Mouse (Mus musculus) hindbrain, embryonic 13.5 days (tissue): Measurements from ENCODE around the gene Epop. TPM values are rescaled to one million over a fixed set of nuclear protein-coding genes. Genes with fewer than 3 reads are reported as not detected.

Source experiments
- ATAC-seq: fragments of 200-750 bp; cut with Nextera tagmentation; 2 replicates; pipeline ENCODE4 v1.8.0; 2017; ENCODE audit warnings: moderate TSS enrichment; ENCODE audit not compliant: low FRiP score
- H3K27ac ChIP-seq: fragments of 300-500 bp; sonication (generic); 2 replicates; pipeline ENCODE4 v1.5.1; 2015; ENCODE audit warnings: inconsistent platforms, mild to moderate bottlenecking, moderate library complexity
- H3K27me3 ChIP-seq: fragments of 300-500 bp; sonication (generic); 2 replicates; pipeline ENCODE4 v1.6.1; 2015; ENCODE audit warnings: mild to moderate bottlenecking, inconsistent platforms
- H3K36me3 ChIP-seq: fragments of 300-500 bp; sonication (generic); 2 replicates; pipeline ENCODE4 v1.6.1; 2015; ENCODE audit warnings: mild to moderate bottlenecking, inconsistent platforms
- H3K4me1 ChIP-seq: fragments of 300-500 bp; sonication (generic); replicated peaks from 2 replicates; pipeline ENCODE4 v1.6.1; 2015; ENCODE audit warnings: inconsistent platforms
- H3K4me2 ChIP-seq: fragments of 300-500 bp; sonication (generic); 2 replicates; pipeline ENCODE4 v1.6.1; 2015; ENCODE audit warnings: inconsistent platforms, mild to moderate bottlenecking, moderate library complexity
- H3K4me3 ChIP-seq: fragments of 300-500 bp; sonication (generic); 2 replicates; pipeline ENCODE4 v1.5.1; 2015; ENCODE audit warnings: mild to moderate bottlenecking, inconsistent platforms
- H3K9ac ChIP-seq: fragments of 300-500 bp; sonication (generic); 2 replicates; pipeline ENCODE4 v1.6.1; 2015; ENCODE audit warnings: mild to moderate bottlenecking, inconsistent platforms
- H3K9me3 ChIP-seq: fragments of 300-500 bp; sonication (generic); 2 replicates; pipeline ENCODE4 v1.6.1; 2016; ENCODE audit warnings: inconsistent platforms
- WGBS: fragments of 180-500 bp; shearing (Covaris S2); methylation state at CpG from one replicate; pipeline ENCODE4 v1.1.7; 2015; 5-methylcytosine and 5-hydroxymethylcytosine counted together
- polyA plus RNA-seq: library from polyadenylated mRNA; unstranded; fragments of >200 nt; fragmentation: Nextera tagmentation; extraction: Ambion mirVana; gene quantifications from 2 replicates; pipeline ENCODE4 v1.2.1, GENCODE M21; 2015

Gene Epop
- polyA plus RNA-seq = 2.3 and 3.0 TPM in 2 replicates

GRCm38 (mm10) chr11:97629576-97629975 lies at the start of gene Epop:
Gene Epop, minus strand, starts transcription at chr11:97629702.
- Histone ChIP-seq H3K4me1 (peaks cover 35% of the 10 kb centered on the region), H3K27ac (no peak within 1 kb of the TSS), H3K9me3 (no peaks in the 10 kb centered on the region), H3K4me3 (peak within 1 kb of the TSS; percentile 67), H3K27me3 (peaks cover 78% of the 10 kb centered on the region), H3K9ac (peak within 1 kb of the TSS; percentile 82), H3K36me3 (no peaks in the 10 kb centered on the region), H3K4me2 (peak within 1 kb of the TSS; percentile 76)
- WGBS = under 1% methylated on average over 47 of the region's 47 CpGs
- peak; percentile 91 for ATAC-seq

DNA sequence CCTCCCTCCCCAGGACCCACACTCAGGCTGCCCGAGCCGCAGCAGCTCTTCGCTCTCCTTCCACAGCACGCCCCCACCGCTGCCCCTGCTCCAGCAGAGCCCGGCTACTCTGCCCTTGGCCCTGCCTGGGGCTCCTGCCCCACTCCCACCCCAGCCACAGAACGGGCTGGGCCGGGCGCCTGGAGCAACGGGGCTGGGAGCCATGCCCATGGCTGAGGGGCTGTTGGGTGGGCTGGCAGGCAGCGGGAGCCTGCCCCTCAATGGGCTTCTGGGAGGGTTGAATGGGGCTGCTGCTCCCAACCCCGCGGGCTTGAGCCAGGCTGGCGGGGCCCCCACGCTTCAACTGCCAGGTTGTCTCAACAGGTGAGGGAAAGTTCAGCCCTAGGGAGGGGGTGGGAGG lies 48.8 kb upstream of the Epop start:
- ATAC-seq = no peak
- Histone ChIP-seq H3K9me3 (no peaks in the 10 kb centered on the region), H3K9ac (no peak overlapping the region), H3K27me3 (no peaks in the 10 kb centered on the region), H3K4me3 (no peak overlapping the region), H3K27ac (no peak overlapping the region), H3K4me1 (peaks cover 23% of the 10 kb centered on the region), H3K4me2 (no peak overlapping the region), H3K36me3 (peaks cover 96% of the 10 kb centered on the region)
- 74% methylated on average over 15 of the region's 15 CpGs for WGBS

DNA sequence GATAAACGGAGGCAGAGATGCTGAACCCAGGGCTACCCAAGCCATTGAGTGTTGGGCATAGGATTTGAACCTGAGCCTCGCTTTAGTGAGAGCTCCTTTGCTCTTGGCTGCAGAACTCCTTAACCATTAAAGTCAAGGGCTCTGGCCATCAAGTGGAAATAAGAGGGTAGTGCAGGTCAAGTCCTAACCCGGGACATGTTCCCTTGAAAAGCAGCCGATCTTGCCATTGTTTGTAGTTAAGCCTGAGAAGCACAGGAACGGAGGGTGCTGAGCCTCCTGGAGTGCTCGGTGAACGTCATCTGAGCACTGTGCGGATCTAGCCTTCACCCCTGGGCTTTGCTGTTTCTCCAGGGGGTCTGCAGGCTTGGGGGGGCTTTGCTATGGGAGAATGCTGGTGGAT lies 48.3 kb upstream of the Epop start:
- no peak for ATAC-seq
- 47% methylated on average over 8 of the region's 8 CpGs for WGBS
- Histone ChIP-seq H3K4me3 (no peak overlapping the region), H3K9me3 (no peaks in the 10 kb centered on the region), H3K36me3 (peaks cover 98% of the 10 kb centered on the region), H3K27ac (no peak overlapping the region), H3K4me1 (peaks cover 23% of the 10 kb centered on the region), H3K9ac (no peak overlapping the region), H3K4me2 (no peak overlapping the region), H3K27me3 (no peaks in the 10 kb centered on the region)

- H3K9ac ChIP-seq = peak overlapping the region; percentile 35; the same call in 1 of the 2 replicates
- ATAC-seq = no peak
- no peaks in the 10 kb centered on the region for H3K9me3 ChIP-seq
- H3K27me3 ChIP-seq = no peaks in the 10 kb centered on the region
- peaks cover 99% of the 10 kb centered on the region for H3K36me3 ChIP-seq
- 49% methylated on average over 15 of the region's 15 CpGs for WGBS
- no peak overlapping the region for H3K4me3 ChIP-seq
- H3K4me1 ChIP-seq = peaks cover 23% of the 10 kb centered on the region
- no peak overlapping the region for H3K4me2 ChIP-seq
- H3K27ac ChIP-seq = 0 out of 2 replicates have a peak overlapping the region, but pooled peaks have one; percentile 44
Observed at GRCm38 (mm10) chr11:97677381-97677780, 47.9 kb upstream of the Epop start.

DNA sequence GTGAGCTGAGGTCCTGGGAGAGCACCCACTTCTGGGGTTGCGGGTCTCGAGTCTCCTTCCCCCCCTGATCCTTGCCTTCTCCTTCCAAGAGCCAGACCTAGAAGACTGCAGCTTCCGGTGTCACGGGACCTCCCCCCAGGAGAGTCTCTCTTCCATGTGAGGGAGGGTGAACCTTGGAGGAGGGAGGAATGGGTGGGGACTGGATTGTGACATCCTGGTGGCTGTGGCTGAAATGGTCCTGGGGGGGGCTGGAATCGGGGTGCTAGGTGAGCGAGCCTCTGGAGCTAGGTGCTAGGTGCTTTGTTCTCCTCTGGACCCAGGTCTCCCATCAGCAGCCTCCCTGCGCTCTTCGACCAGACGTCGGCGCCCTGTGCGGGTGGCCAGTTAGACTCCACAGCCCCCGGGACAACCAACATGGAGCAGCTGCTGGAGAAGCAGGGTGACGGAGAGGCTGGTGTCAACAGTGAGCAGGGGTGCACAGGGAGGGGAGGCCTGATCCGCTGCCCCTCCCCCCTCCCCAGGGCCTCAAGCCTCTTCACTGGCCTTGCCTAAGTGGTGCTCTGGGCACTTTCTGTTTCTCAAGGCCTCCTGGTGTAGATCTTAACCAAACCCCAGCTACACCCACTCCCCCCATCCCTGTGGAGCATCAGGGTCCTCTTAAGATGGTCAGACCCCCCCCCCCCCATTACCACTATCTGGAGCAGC lies 46.7 kb upstream of the Epop start:
- Histone ChIP-seq H3K9ac (0 out of 2 replicates have a peak overlapping the region, but pooled peaks have one; percentile 5), H3K36me3 (peaks cover 99% of the 10 kb centered on the region), H3K9me3 (no peaks in the 10 kb centered on the region), H3K4me2 (no peak overlapping the region), H3K4me1 (peaks cover 23% of the 10 kb centered on the region), H3K27ac (no peak overlapping the region), H3K27me3 (no peaks in the 10 kb centered on the region), H3K4me3 (no peak overlapping the region)
- ATAC-seq = no peak
- 86% methylated on average over 13 of the region's 15 CpGs for WGBS

DNA sequence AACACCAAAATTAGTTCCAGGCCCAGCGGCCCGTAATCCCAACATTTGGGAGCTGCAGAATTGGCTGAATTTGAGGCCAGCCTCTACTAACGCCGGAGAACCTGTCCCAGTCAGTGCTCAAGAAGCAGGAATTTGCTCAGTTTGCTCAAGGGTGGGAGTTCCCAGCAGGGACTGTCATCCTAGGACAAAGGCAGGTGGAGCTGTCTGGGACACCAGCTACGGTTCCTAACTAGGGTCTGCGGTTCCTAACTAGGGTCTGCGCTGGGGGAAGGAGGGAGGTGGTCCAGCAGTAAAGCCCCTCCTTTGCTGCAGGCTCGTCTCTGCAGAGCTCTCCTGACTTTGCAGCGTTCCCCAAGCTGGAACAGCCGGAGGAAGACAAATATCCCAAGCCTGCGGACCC lies 43.6 kb upstream of the Epop start:
- peaks cover 100% of the 10 kb centered on the region for H3K36me3 ChIP-seq
- no peak for ATAC-seq
- 80% methylated on average over 11 of the region's 11 CpGs for WGBS

DNA sequence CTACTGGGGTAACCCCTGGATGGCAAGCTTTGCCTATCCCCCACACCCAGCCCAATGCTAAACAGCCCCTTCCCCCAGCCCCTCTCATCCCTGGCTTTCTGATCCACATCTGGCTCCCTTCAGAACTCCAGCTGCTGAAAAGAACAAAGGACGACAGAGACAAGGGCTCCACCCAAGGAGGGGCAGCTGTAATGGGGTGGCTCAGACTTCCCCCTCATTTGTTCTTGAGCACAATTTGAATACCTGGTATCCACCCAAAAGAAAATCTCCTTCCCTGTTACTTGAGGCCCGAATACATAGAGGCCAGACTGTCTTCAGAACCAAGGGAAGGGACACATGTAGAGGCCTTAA lies 41.6 kb upstream of the Epop start:
- H3K4me2 ChIP-seq = no peak overlapping the region
- WGBS = 45% methylated on average over 2 of the region's 2 CpGs
- no peak overlapping the region for H3K27ac ChIP-seq
- peaks cover 97% of the 10 kb centered on the region for H3K36me3 ChIP-seq
- peaks cover 24% of the 10 kb centered on the region for H3K4me1 ChIP-seq
- ATAC-seq = no peak
- peak overlapping the region; percentile 8; the same call in 1 of the 2 replicates for H3K9ac ChIP-seq
- H3K27me3 ChIP-seq = no peaks in the 10 kb centered on the region
- no peaks in the 10 kb centered on the region for H3K9me3 ChIP-seq
- no peak overlapping the region for H3K4me3 ChIP-seq

More for the DNA sequence above, 43.6 kb upstream of the Epop start:
- Histone ChIP-seq H3K4me2 (no peak overlapping the region), H3K27ac (no peak overlapping the region), H3K9ac (no peak overlapping the region), H3K4me3 (no peak overlapping the region), H3K9me3 (no peaks in the 10 kb centered on the region), H3K27me3 (no peaks in the 10 kb centered on the region), H3K4me1 (peaks cover 37% of the 10 kb centered on the region)

DNA sequence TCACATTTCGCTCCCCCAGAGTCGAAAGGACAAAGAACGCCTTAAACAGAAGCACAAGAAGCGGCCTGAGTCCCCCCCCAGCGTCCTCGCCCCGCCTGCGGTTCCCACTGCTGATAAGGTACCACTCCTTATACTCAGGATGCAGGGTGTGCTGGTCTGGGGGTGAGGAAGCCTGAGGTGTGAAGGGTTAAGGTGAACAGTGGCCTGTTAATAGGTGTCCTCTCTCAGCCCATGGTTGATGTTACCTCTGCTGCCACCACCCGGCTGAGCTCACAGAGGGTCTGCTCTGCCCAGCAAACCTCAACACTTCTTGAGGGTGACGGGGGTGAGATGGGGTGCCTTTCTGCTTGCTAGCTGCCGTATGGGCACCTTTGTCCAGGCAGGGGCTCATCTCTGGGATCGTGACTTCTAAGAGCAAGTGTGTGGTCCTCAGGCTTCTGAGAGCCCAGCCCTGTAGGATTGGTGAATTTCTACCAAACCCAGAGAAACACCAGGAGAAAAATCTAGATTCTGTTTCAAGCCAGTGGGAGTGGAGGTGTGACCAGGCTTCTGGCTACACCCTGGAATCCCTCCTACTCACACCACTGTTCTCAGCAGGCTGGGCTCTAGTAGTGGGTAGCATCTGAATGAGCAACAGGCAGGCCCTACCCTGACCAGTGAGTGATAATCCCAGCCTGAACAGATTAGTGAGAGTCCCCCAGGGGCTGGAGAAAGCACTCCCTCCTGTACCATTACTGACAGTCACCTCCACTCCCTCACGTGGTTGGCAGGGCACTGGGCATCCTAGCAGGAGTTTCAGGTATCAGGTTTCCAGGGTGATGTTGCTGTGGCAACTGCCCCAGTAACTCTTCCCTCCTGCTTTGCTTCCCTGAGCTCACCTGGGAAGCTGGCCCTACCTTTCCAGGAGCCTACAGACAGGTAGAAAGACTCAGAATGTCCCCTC lies 41.0 kb upstream of the Epop start:
- no peak for ATAC-seq
- Histone ChIP-seq H3K36me3 (peaks cover 97% of the 10 kb centered on the region), H3K9me3 (no peaks in the 10 kb centered on the region), H3K4me1 (peaks cover 26% of the 10 kb centered on the region), H3K27me3 (no peaks in the 10 kb centered on the region), H3K27ac (no peak overlapping the region), H3K9ac (peak overlapping the region; percentile 8; the same call in 1 of the 2 replicates), H3K4me3 (no peak overlapping the region), H3K4me2 (no peak overlapping the region)
- 75% methylated on average over 13 of the region's 13 CpGs for WGBS

DNA sequence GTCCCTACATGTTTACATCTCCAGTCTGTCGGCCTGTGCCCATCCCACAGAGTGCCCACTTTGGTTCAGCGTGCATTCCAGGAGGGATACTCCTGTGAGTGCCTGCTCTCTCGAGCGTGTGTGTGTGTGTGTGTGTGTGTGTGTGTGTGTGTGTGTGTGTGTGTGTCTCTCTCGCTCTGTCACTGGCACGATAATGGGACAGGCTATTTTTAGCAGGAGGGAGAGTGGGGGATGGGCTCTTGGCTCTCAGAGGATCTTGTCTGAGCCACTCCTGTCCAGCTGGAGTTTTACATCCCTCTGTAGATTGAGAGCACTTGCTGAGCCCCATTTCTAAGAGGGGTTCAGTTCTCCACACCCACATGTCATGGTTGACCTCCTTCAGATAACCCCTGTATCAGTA lies 40.3 kb upstream of the Epop start:
- Histone ChIP-seq H3K4me2 (no peak overlapping the region), H3K9ac (peak overlapping the region; percentile 5; the same call in 1 of the 2 replicates), H3K27me3 (no peaks in the 10 kb centered on the region), H3K36me3 (peaks cover 94% of the 10 kb centered on the region), H3K27ac (peak overlapping the region; percentile 23; the same call in 1 of the 2 replicates), H3K9me3 (no peaks in the 10 kb centered on the region), H3K4me1 (peaks cover 32% of the 10 kb centered on the region), H3K4me3 (no peak overlapping the region)
- no peak for ATAC-seq
- 32% methylated on average over 6 of the region's 6 CpGs for WGBS

- Histone ChIP-seq H3K36me3 (peaks cover 89% of the 10 kb centered on the region), H3K4me2 (no peak overlapping the region)
- WGBS = 54% methylated on average over 15 of the region's 15 CpGs
Observed at GRCm38 (mm10) chr11:97669268-97669667, 39.8 kb upstream of the Epop start.

DNA sequence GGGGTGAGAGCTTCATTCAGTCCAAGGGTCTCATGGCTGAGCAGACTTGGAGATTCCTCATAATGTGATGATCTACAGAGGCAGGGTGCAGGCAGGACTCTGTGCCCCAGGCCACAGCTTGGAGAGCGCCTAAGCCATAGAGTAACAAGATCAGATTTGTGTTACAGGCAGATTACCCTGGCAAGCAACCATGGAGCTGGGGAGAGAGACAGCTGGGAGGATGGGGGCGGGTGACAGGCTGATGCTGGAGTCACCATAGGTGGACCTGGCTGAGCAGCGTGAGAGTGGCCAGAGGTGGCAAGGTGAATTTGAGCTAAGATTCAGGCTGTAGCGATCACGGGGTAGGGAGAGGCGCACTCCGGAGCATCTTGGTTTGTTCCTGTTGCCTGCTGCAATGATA lies 38.7 kb upstream of the Epop start:
- 92% methylated on average over 7 of the region's 7 CpGs for WGBS
- Histone ChIP-seq H3K36me3 (peaks cover 77% of the 10 kb centered on the region), H3K9me3 (no peaks in the 10 kb centered on the region), H3K4me1 (peaks cover 40% of the 10 kb centered on the region), H3K9ac (no peak overlapping the region), H3K4me2 (no peak overlapping the region), H3K27me3 (no peaks in the 10 kb centered on the region), H3K4me3 (no peak overlapping the region), H3K27ac (no peak overlapping the region)
- ATAC-seq = no peak

More at GRCm38 (mm10) chr11:97669268-97669667, 39.8 kb upstream of the Epop start:
- Histone ChIP-seq H3K27me3 (no peaks in the 10 kb centered on the region), H3K27ac (peak overlapping the region; percentile 23; the same call in 1 of the 2 replicates), H3K9ac (peak overlapping the region; percentile 29; the same call in 1 of the 2 replicates), H3K4me1 (peaks cover 38% of the 10 kb centered on the region), H3K9me3 (no peaks in the 10 kb centered on the region), H3K4me3 (no peak overlapping the region)
- no peak for ATAC-seq

GRCm38 (mm10) chr11:97666794-97667193 lies 37.3 kb upstream of the Epop start:
- ATAC-seq = no peak
- Histone ChIP-seq H3K9ac (no peak overlapping the region), H3K4me2 (no peak overlapping the region), H3K36me3 (peaks cover 64% of the 10 kb centered on the region), H3K27ac (no peak overlapping the region), H3K27me3 (peaks cover 10% of the 10 kb centered on the region), H3K4me3 (no peak overlapping the region), H3K9me3 (no peaks in the 10 kb centered on the region), H3K4me1 (peaks cover 50% of the 10 kb centered on the region)
- WGBS = 93% methylated on average over 15 of the region's 15 CpGs
